Mouse (Mus musculus) embryonic facial prominence, embryonic 14.5 days (tissue): ENCODE data around the gene Psmc5. TPM values are rescaled to one million over a fixed set of nuclear protein-coding genes. Genes with fewer than 3 reads are reported as not detected.

Experiments
- ATAC-seq: fragments of 200-750 bp; cut with Nextera tagmentation; 2 replicates; pipeline ENCODE4 v1.8.0; 2017; ENCODE audit warnings: low read depth, moderate number of reproducible peaks, moderate TSS enrichment
- DNase-seq: peaks from one replicate; pipeline ENCODE4 v3.0.0-alpha.2; 2015; ENCODE audit warnings: low spot score
- H3K27ac ChIP-seq: fragments of 300-500 bp; sonication (generic); replicated peaks from 2 replicates; pipeline ENCODE4 v1.5.1; 2014; ENCODE audit warnings: low read depth, mild to moderate bottlenecking, low read length, moderate library complexity
- H3K27me3 ChIP-seq: fragments of 300-500 bp; sonication (generic); replicated peaks from 2 replicates; pipeline ENCODE4 v1.6.1; 2014; ENCODE audit warnings: low read length; ENCODE audit not compliant: control insufficient read depth, insufficient read depth
- H3K36me3 ChIP-seq: fragments of 300-500 bp; sonication (generic); 2 replicates; pipeline ENCODE4 v1.6.1; 2014; ENCODE audit warnings: low read length, mixed read lengths; ENCODE audit not compliant: control insufficient read depth, insufficient read depth
- H3K4me1 ChIP-seq: fragments of 300-500 bp; sonication (generic); 2 replicates; pipeline ENCODE4 v1.6.1; 2014; ENCODE audit warnings: antibody characterized with exemption, low read length; ENCODE audit not compliant: control insufficient read depth, insufficient read depth
- H3K4me2 ChIP-seq: fragments of 300-500 bp; sonication (generic); 2 replicates; pipeline ENCODE4 v1.6.1; 2014; ENCODE audit warnings: low read depth, mild to moderate bottlenecking, low read length, moderate library complexity, mixed read lengths
- H3K4me3 ChIP-seq: fragments of 300-500 bp; sonication (generic); 2 replicates; pipeline ENCODE4 v1.5.1; 2014; ENCODE audit warnings: low read depth, mild to moderate bottlenecking, low read length
- H3K9ac ChIP-seq: fragments of 300-500 bp; sonication (generic); 2 replicates; pipeline ENCODE4 v1.6.1; 2014; ENCODE audit warnings: low read depth, mild to moderate bottlenecking, low read length, moderate library complexity, mixed read lengths
- H3K9me3 ChIP-seq: fragments of 300-500 bp; sonication (generic); 2 replicates; pipeline ENCODE4 v1.6.1; 2016; ENCODE audit warnings: low read length; ENCODE audit not compliant: control insufficient read depth
- WGBS: fragments of 180-500 bp; shearing (Covaris S2); extraction: QIAGEN DNeasy Blood & Tissue Kit; methylation state at CpG from one replicate; pipeline ENCODE4 v1.1.7; 2014; 5-methylcytosine and 5-hydroxymethylcytosine counted together
- polyA plus RNA-seq: library from polyadenylated mRNA; unstranded; fragments of >200 nt; fragmentation: Nextera tagmentation; extraction: Ambion mirVana; gene quantifications from 2 replicates; pipeline ENCODE4 v1.2.1, GENCODE M21; 2014

The Psmc5 gene
- polyA plus RNA-seq, 1 experiment from 2014 or later = 231 TPM

DNA sequence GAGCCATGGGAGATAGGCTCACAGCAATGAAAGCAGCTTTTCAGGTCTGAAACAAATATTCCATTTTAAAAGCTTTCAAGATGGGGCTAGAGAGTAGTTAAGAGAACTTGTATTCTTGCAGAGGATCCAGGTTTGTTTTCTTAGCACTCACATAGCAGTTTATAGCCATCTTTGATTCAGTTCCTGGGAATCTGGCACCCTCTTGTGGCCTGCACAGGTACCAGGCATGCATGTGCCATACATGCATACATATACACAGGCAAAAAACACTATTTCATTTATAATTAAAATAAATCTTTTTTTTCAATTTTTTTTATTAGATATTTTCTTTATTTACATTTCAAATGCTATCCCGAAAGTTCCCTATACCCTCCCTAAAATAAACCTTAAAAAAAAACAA, 9.1 kb upstream of the Psmc5 start:
- WGBS = 91% methylated on average over 1 of the region's 1 CpGs
- DNase-seq (no peak), ATAC-seq (no peak)
- Histone ChIP-seq H3K27ac (no peak overlapping the region), H3K4me2 (no peak overlapping the region), H3K9ac (no peak overlapping the region), H3K27me3 (no peaks in the 10 kb centered on the region), H3K4me3 (no peak overlapping the region), H3K9me3 (peaks cover 5% of the 10 kb centered on the region; the same call in 1 of the 2 replicates), H3K4me1 (no peaks in the 10 kb centered on the region), H3K36me3 (peaks cover 99% of the 10 kb centered on the region)

DNA sequence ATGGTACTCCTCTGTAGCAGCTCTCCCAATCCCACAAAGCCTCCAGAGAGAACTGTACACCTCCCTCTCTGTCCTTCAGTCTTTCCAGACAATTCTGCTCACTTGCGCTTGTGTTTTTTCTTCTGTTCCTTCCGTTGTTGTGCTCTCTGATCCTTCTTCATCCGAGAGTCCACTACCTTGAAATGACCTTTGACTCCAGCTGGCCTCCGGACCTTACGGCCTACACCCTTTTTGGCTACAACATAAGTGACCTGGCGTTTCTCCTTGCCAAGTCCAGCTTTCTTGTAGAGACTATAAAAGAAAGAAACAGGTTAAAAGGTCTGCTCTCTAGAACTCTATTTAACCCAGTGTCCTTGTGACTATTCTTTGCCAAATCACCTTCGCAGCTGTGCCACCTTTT, 6.6 kb upstream of the Psmc5 start:
- ATAC-seq (no peak), DNase-seq (no peak)
- H3K36me3 ChIP-seq = peaks cover 99% of the 10 kb centered on the region
- no peak overlapping the region for H3K9ac ChIP-seq
- H3K9me3 ChIP-seq = peaks cover 5% of the 10 kb centered on the region; the same call in 1 of the 2 replicates
- H3K4me2 ChIP-seq = no peak overlapping the region
- no peaks in the 10 kb centered on the region for H3K27me3 ChIP-seq
- H3K4me3 ChIP-seq = no peak overlapping the region
- H3K27ac ChIP-seq = no peak overlapping the region
- 87% methylated on average over 7 of the region's 7 CpGs for WGBS
- H3K4me1 ChIP-seq = no peaks in the 10 kb centered on the region

DNA sequence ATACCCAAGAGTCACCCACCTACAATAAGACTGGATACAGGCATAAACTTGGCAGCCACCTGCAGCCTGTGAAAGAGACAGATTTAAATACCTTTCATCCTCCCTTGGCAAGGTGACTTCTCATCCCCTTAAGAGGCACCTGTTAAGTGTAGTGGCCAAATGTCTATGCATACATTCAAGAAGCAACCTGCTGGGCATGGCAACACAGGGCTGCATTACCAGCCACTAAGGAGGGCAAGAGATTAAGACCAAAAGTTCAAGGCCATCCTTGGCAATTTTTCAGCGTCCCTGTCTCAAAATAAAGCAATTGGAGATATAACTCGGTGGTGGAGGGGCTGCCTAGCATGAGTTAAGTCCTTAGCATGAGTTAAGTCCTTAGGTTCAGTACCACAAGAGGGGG, 1.2 kb upstream of the Psmc5 start:
- no peak overlapping the region for H3K27ac ChIP-seq
- DNase-seq = no peak

DNA sequence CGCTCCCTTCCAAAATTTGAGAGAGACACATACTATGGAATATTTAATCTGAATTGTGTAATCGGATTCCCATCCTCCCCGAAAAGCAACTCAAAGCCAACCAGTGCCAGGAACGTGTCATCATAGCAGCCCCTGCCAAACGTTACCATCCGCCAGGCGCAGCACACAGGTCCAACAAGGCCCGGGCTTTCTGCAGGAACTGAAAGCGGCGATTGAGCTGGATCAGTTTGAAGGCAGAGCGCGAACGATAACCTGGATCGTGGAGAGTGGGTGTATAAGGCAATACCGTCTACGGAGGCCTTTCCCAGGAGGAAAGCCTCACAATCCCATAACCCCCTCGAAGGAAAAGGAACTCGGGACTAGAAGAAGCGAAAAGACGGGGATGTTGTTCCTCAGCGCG, 780 bp upstream of the Psmc5 start:
- H3K36me3 ChIP-seq = peaks cover 65% of the 10 kb centered on the region
- peak overlapping the region; percentile 80 for H3K4me3 ChIP-seq
- no peaks in the 10 kb centered on the region for H3K27me3 ChIP-seq
- H3K9ac ChIP-seq = peak overlapping the region; percentile 81
- WGBS = 2% methylated on average over 21 of the region's 22 CpGs
- peak overlapping the region; percentile 77 for H3K4me2 ChIP-seq
- DNase-seq (no peak), ATAC-seq (no peak)
- H3K4me1 ChIP-seq = peaks cover 11% of the 10 kb centered on the region
- H3K9me3 ChIP-seq = no peaks in the 10 kb centered on the region
- peak overlapping the region; percentile 58 for H3K27ac ChIP-seq

More for the DNA sequence above, 1.2 kb upstream of the Psmc5 start:
- H3K4me3 ChIP-seq = peak overlapping the region; percentile 80
- peaks cover 11% of the 10 kb centered on the region for H3K4me1 ChIP-seq
- peak overlapping the region; percentile 81 for H3K9ac ChIP-seq
- no peaks in the 10 kb centered on the region for H3K9me3 ChIP-seq
- peaks cover 70% of the 10 kb centered on the region for H3K36me3 ChIP-seq
- WGBS = 14% methylated on average over 2 of the region's 2 CpGs
- peak overlapping the region; percentile 77 for H3K4me2 ChIP-seq
- H3K27me3 ChIP-seq = no peaks in the 10 kb centered on the region
- ATAC-seq = no peak

DNA sequence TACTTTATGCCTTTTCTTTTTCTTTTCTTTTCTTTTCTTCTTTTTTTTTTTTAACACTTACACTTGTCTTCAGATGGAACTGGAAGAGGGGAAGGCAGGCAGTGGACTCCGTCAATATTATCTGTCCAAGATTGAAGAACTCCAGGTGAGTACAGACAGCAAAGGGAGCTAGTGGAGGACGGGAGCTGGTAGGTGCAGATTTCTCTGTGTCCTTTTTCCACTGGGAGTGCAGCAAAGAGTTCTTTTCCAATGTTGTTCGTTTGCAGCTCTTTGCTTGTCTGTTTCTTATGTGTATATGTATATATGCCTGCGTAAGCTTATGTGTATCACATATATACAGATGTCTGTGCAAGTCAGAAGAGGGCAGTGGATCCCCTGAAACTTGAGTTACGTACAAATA, 821 bp downstream of the Psmc5 start:
- H3K4me2 ChIP-seq = peak overlapping the region; percentile 77
- no peak for DNase-seq
- no peaks in the 10 kb centered on the region for H3K27me3 ChIP-seq
- peak overlapping the region; percentile 58; the same call in 1 of the 2 replicates for H3K27ac ChIP-seq
- 67% methylated on average over 5 of the region's 5 CpGs for WGBS
- H3K9ac ChIP-seq = peak overlapping the region; percentile 81
- H3K36me3 ChIP-seq = peaks cover 65% of the 10 kb centered on the region
- H3K9me3 ChIP-seq = no peaks in the 10 kb centered on the region
- ATAC-seq = no peak
- H3K4me1 ChIP-seq = peaks cover 11% of the 10 kb centered on the region
- peak overlapping the region; percentile 80 for H3K4me3 ChIP-seq

DNA sequence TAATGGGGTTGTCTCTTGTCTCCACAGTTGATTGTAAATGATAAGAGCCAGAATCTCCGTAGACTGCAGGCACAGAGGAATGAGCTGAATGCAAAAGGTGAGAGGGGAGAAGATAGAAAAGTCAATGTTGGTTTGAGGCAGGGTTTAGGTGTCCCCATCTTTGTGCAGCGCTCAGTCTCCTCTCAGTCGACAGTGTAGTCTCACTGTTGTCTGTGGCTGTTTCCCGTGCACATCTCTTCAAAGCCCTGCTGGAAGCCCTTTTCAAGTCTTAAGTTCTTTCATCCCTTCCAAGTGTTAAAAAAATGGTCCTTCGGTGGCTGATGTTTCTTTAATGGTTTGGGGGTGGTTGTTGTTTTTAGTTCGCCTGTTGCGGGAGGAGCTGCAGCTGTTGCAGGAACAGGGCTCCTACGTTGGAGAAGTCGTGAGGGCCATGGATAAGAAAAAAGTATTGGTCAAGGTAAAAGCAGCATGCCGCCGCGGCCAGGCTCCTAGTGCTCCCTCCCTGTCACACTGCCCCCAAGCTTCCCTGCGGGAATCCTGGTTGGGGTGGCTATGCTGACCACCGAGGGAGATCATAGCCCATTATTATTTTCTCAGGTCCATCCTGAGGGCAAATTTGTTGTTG, 5.0 kb downstream of the Psmc5 start:
- H3K4me3 ChIP-seq = no peak overlapping the region
- H3K27me3 ChIP-seq = no peaks in the 10 kb centered on the region
- H3K9me3 ChIP-seq = no peaks in the 10 kb centered on the region
- no peak overlapping the region for H3K9ac ChIP-seq
- 84% methylated on average over 14 of the region's 14 CpGs for WGBS
- ATAC-seq = no peak
- H3K4me2 ChIP-seq = no peak overlapping the region
- H3K27ac ChIP-seq = no peak overlapping the region
- no peak for DNase-seq
- H3K4me1 ChIP-seq = peaks cover 5% of the 10 kb centered on the region; the same call in 1 of the 2 replicates
- H3K36me3 ChIP-seq = peaks cover 79% of the 10 kb centered on the region

DNA sequence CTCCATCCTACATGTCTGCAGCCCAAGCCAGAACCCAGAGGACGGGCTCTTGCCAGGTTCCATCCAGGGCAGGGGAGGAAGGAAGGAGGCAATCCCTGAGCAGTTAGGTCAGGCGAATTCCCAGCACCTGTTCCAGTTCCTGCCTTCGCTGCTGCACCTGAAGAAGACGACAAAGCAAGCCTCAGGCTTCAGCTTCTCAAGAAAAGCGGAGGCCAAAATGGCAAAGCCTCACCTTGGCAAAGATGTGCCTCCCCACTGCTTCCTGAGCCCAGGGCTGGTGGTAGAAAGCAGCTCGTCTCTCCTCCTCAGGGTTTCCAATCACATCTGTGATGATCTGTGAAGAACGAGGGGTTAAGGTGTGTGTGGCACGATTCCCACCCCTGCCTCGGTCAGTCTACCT, 8.0 kb downstream of the Psmc5 start:
- no peaks in the 10 kb centered on the region for H3K9me3 ChIP-seq
- WGBS = 90% methylated on average over 9 of the region's 9 CpGs
- H3K27me3 ChIP-seq = no peaks in the 10 kb centered on the region
- no peak for DNase-seq
- peaks cover 17% of the 10 kb centered on the region for H3K4me1 ChIP-seq
- no peak overlapping the region for H3K4me2 ChIP-seq
- ATAC-seq = no peak
- H3K27ac ChIP-seq = no peak overlapping the region
- peaks cover 81% of the 10 kb centered on the region for H3K36me3 ChIP-seq
- no peak overlapping the region for H3K4me3 ChIP-seq
- H3K9ac ChIP-seq = no peak overlapping the region

DNA sequence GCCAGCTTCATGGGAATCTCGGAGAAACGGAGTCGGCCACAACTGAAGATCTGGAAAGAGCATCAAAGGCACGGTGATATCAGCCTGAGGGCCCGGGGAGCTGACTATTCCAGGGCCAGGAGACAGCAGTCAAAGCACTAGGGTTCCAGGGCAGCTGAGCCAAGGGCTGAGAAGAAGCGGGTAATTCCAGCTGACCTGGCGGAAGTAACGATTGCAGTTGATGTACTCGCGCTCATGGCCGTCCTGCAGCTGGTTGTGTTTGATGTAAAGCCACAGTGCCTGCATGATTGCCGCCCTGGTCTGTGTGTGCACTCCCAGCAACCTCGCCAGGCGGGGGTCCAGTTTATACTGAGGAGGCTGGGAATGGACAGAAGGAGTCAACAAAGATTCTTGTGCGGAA, 9.0 kb downstream of the Psmc5 start:
- Histone ChIP-seq H3K27me3 (no peaks in the 10 kb centered on the region), H3K36me3 (peaks cover 76% of the 10 kb centered on the region), H3K27ac (no peak overlapping the region), H3K9ac (no peak overlapping the region), H3K4me2 (no peak overlapping the region), H3K9me3 (no peaks in the 10 kb centered on the region), H3K4me3 (no peak overlapping the region), H3K4me1 (peaks cover 22% of the 10 kb centered on the region)
- 92% methylated on average over 15 of the region's 15 CpGs for WGBS
- ATAC-seq (no peak), DNase-seq (no peak)

DNA sequence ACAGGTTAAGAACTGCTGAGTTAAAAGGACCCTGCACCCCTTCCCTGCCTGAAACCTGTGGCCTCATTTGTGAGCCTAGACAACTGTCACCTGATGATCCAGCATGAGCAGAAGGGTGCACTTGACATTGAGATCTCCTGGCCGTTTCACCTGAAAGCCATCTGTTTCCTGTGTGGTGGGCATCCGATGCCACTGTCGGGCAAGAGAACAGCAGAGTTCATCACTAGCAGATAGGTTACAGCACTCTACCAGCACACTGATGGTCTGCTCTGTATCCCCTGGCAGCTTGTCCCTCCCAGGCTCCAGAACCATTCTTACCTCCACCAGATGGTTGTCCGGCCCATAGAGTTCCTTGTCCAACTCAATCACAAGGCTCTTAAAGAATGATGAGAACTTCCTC, 9.6 kb downstream of the Psmc5 start:
- no peak for ATAC-seq
- peaks cover 26% of the 10 kb centered on the region for H3K4me1 ChIP-seq

More for the DNA sequence above, 9.6 kb downstream of the Psmc5 start:
- Histone ChIP-seq H3K27ac (no peak overlapping the region), H3K9ac (no peak overlapping the region), H3K4me2 (no peak overlapping the region), H3K4me3 (no peak overlapping the region), H3K36me3 (peaks cover 76% of the 10 kb centered on the region), H3K9me3 (no peaks in the 10 kb centered on the region), H3K27me3 (no peaks in the 10 kb centered on the region)
- no peak for DNase-seq
- 89% methylated on average over 4 of the region's 4 CpGs for WGBS
